Mouse (Mus musculus): ENCODE data around the gene Dnmbp. TPM values are rescaled to one million over a fixed set of nuclear protein-coding genes. Genes with fewer than 3 reads are reported as not detected.

Dnmbp gene
- 3.9 and 4.2 TPM in 2 replicates for polyA plus RNA-seq (2016; fragmentation: Nextera tagmentation; extraction: Ambion mirVana)

DNA sequence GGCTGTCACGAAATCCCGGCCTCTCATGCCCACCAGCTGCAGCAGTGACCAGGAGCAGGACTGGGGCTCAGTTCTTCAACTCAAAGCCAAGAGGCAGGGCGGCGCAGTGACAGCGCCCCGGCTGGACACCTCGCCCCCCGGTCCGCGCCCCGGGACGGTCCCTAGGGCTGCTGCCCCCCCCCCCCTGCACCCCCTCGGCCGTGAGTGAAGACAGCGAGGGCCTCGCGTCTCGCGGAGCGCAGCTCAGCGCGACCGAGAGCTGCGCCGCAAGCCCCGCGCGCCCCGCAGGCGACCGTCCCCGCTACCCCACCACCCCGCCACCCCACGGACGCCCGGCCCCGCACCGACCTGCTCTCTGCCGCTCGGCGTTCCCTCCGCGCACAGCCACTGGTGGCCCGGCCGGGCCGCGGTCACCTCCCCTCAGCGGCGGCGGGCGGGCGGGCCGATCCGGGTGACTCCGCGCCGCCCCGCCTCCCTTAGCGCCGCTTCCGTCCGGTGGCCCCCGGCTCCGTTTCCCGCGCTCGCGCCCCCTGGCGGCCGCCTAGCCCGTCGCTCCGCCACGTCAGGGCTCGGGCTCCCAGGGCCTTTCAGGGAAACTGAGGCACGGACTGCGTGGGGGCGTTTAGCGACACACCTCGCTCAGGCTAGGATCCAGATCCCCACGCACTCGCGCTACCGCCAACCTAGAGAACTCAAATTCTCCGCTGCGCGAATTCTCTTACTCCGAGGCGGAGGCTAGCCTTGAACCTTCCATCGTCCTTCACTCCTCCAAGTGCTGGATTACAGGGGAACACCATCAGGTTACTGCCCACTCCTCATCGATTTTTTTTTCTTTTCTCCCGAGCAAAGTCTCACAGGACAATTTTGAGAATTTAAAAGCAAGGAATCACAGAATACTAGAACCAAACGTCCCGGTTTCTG lies at the start of gene Dnmbp:
Gene Dnmbp (minus strand): TSS at position 423 of the 921 bp plus-strand sequence.
- Histone ChIP-seq H3K27ac (peak within 1 kb of the TSS; percentile 54; the same call in 1 of the 2 replicates), H3K4me2 (peak within 1 kb of the TSS; percentile 94), H3K9ac (peak within 1 kb of the TSS; percentile 78), H3K36me3 (no peaks in the 10 kb centered on the region), H3K4me3 (peak within 1 kb of the TSS; percentile 71), H3K4me1 (peaks cover 37% of the 10 kb centered on the region), H3K27me3 (replicated peaks) (peaks cover 12% of the 10 kb centered on the region; the same call in 1 of the 2 replicates), H3K9me3 (replicated peaks) (no peaks in the 10 kb centered on the region)
- ATAC-seq = peak; percentile 88
- 5% methylated on average over 76 of the region's 94 CpGs for WGBS (ENCODE audit: insufficient replicate concordance)

DNA sequence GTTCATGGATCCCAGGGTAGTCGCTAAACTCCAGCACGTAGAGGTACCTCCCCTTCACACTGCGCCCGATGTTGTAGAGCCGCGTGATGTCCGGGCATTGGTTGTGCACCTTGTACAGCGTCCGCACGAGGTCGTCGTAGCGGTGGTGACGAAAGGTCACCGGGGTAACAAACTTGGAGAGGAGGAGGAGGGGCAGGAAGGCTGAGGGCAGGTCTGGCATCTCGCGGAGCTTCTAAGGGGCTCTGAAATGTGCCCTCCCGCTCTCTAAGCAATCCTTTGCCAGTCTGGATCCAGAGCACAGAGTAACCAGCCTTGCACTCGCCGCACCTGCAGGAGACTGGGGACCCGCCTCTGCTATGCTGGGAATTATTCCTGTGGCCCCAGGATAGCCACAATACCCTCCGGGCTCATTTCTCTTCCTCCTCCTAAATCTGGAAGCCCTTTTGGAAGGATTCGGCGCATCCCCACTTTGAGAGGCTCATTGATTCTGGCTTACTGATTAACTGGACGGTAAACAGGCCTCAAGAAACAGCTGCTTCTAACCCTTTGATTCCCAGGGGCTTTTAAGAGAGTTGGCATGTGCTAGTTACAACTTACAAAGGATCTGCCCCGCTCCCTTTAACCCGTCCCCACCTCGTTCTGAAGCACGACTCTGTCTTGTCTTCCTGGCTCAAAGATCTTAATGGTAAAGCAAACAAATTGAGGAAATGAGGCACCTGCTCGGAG lies 46.2 kb upstream of the Dnmbp start, which contains the start of gene Cpn1:
Gene Cpn1 (minus strand): TSS at position 488 of the 726 bp plus-strand sequence.
- Histone ChIP-seq H3K36me3 (no peaks in the 10 kb centered on the region), H3K4me2 (peak within 1 kb of the TSS; percentile 30), H3K27ac (peak within 1 kb of the TSS; percentile 71), H3K9ac (peak within 1 kb of the TSS; percentile 35; the same call in 1 of the 2 replicates), H3K4me1 (no peaks in the 10 kb centered on the region), H3K4me3 (peak within 1 kb of the TSS; percentile 37), H3K9me3 (replicated peaks) (no peaks in the 10 kb centered on the region), H3K27me3 (replicated peaks) (peaks cover 23% of the 10 kb centered on the region)
- WGBS (ENCODE audit: insufficient replicate concordance) = 26% methylated on average over 30 of the region's 30 CpGs
- ATAC-seq = peak; percentile 72

DNA sequence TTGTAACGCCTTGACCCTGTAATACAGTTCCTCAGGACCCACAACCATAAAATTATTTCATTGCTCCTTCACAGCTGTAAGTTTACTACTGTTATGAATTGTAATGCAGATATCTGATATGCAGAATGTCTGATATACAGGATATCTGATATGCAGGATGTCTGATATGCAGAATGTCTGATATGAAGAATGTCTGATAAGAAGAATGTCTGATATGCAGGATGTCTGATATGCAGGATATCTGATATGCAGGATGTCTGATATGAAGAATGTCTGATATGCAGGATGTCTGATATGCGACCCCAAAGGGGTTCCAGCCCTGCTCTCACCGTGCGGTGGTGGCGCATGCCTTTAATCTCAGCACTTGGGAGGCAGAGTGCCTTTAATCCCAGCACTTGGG lies 42.0 kb upstream of the Dnmbp start:
- Histone ChIP-seq H3K9me3 (replicated peaks) (no peaks in the 10 kb centered on the region), H3K27ac (no peak overlapping the region), H3K4me1 (0 out of 2 replicates have a peak, but pooled peaks cover 1% of the 10 kb centered on the region), H3K36me3 (peaks cover 5% of the 10 kb centered on the region; the same call in 1 of the 2 replicates), H3K4me2 (no peak overlapping the region), H3K4me3 (no peak overlapping the region), H3K27me3 (replicated peaks) (peaks cover 20% of the 10 kb centered on the region), H3K9ac (no peak overlapping the region)
- no peak for ATAC-seq
- WGBS (ENCODE audit: insufficient replicate concordance) = 71% methylated on average over 5 of the region's 5 CpGs

DNA sequence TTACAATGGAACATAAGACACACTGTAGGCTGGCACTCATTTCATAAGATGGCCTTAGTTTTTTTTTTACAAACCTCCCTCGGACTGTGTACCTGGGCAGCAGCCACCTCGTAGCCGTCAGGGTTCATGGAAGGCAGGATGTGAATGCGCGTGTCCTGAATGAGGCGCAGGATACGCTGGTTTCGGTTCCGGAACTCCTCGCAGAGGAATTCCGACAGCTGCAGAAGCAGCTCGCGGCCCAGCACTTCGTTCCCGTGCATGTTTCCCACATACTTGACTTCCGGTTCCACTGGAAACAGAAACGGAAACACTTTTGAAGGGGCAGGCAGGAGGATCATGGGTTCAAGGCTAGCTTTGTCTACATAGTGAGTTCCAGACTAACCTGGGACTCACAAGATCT lies 40.7 kb upstream of the Dnmbp start:
- Histone ChIP-seq H3K36me3 (peaks cover 7% of the 10 kb centered on the region; the same call in 1 of the 2 replicates), H3K27me3 (replicated peaks) (peaks cover 11% of the 10 kb centered on the region), H3K4me1 (0 out of 2 replicates have a peak, but pooled peaks cover 3% of the 10 kb centered on the region), H3K4me3 (no peak overlapping the region), H3K9me3 (replicated peaks) (no peaks in the 10 kb centered on the region), H3K4me2 (no peak overlapping the region), H3K9ac (no peak overlapping the region), H3K27ac (no peak overlapping the region)
- no peak for ATAC-seq
- 83% methylated on average over 17 of the region's 17 CpGs for WGBS (ENCODE audit: insufficient replicate concordance)

DNA sequence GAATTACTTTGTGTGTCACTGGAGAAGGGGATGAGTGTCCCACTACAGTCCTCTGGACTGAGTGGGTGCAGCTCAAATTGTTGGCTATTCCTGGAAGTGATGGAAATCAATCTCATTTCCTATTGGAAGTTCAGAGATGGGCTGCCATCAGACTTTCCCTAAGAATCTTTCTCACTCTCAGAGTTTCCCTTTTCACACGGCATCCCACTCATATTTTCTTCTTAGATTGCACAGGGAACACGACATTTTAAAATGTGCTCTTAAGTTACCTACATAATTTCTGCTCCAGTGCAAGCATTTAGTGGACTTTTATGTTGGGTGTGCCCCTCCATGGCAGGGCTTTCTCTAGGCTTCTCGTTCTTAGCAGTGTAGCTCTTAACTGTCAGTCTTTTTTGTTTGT lies 37.8 kb upstream of the Dnmbp start:
- H3K4me1 ChIP-seq = 0 out of 2 replicates have a peak, but pooled peaks cover 3% of the 10 kb centered on the region
- no peaks in the 10 kb centered on the region for H3K9me3 ChIP-seq (replicated peaks)
- 67% methylated on average over 3 of the region's 3 CpGs for WGBS (ENCODE audit: insufficient replicate concordance)
- H3K27ac ChIP-seq = no peak overlapping the region
- H3K4me2 ChIP-seq = no peak overlapping the region
- ATAC-seq = no peak
- peaks cover 9% of the 10 kb centered on the region; the same call in 1 of the 2 replicates for H3K36me3 ChIP-seq
- no peaks in the 10 kb centered on the region for H3K27me3 ChIP-seq (replicated peaks)
- H3K9ac ChIP-seq = no peak overlapping the region
- H3K4me3 ChIP-seq = no peak overlapping the region

DNA sequence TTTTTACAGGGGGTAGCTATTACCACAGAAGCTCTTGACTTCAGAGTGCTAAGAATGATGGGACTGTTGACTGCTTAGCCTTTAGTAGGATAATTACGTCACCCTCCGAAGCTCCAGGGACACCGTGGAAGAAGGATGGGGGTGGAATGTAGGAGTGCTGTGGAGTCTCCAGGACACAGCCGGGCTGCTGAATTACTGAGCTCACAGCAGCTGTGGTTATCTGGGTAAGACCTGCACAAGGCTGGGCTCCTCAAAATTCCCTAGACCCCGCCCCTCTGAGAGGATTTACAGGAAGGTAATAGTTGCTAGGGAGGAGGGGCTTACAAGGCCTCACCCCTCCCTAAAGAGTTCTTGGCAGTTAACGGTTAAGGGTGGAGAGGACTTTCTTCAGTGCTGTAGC lies 36.7 kb upstream of the Dnmbp start:
- 0 out of 2 replicates have a peak, but pooled peaks cover 3% of the 10 kb centered on the region for H3K4me1 ChIP-seq

DNA sequence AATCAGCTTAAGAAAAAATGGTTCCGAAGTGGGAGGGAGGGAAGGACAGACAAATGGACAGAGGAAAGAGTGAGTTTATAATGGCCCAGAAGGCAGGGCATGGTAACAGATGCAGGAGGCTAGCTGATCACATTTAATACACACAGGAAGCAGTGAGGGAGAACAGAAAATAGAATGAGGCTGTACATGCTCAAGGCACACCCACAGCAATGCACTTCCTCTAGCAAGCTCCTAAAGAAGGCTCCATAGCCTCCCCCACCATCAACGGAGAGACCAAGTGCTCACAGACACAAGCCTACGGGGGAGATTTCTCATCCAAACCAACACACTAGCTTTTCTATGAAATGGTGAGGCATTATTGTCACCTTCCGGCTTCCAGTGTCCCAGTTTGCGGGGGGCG lies 34.2 kb upstream of the Dnmbp start:
- H3K36me3 ChIP-seq = 0 out of 2 replicates have a peak, but pooled peaks cover 4% of the 10 kb centered on the region
- 0 out of 2 replicates have a peak, but pooled peaks cover 3% of the 10 kb centered on the region for H3K4me1 ChIP-seq
- no peak overlapping the region for H3K9ac ChIP-seq
- H3K27me3 ChIP-seq (replicated peaks) = no peaks in the 10 kb centered on the region
- H3K27ac ChIP-seq = no peak overlapping the region
- ATAC-seq = no peak
- no peaks in the 10 kb centered on the region for H3K9me3 ChIP-seq (replicated peaks)
- WGBS (ENCODE audit: insufficient replicate concordance) = 76% methylated on average over 6 of the region's 6 CpGs
- H3K4me3 ChIP-seq = no peak overlapping the region
- no peak overlapping the region for H3K4me2 ChIP-seq

More for the DNA sequence above, 36.7 kb upstream of the Dnmbp start:
- Histone ChIP-seq H3K9ac (no peak overlapping the region), H3K4me3 (no peak overlapping the region), H3K4me2 (no peak overlapping the region), H3K27me3 (replicated peaks) (no peaks in the 10 kb centered on the region), H3K9me3 (replicated peaks) (no peaks in the 10 kb centered on the region), H3K36me3 (peaks cover 9% of the 10 kb centered on the region; the same call in 1 of the 2 replicates), H3K27ac (no peak overlapping the region)
- ATAC-seq = no peak
- 59% methylated on average over 6 of the region's 6 CpGs for WGBS (ENCODE audit: insufficient replicate concordance)

DNA sequence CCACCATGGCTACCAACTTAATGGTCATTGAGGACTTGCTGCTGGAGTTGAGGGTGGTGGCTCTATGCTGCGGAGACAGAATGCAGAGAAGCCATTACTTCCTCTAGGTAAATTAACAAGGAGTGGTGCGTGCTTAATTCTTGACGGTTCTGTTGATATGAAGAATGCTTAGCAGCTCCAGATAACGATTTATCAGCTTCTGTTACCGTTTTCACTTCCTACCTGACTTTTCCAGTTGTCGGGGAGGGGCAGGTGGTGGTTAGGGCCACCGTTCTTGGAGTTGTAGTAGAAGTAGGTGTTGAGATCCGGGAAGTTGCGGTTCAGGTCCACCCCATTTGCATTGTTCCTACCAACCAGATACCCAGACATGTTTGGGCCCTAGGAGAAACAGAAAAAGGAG lies 33.7 kb upstream of the Dnmbp start:
- Histone ChIP-seq H3K4me1 (0 out of 2 replicates have a peak, but pooled peaks cover 3% of the 10 kb centered on the region), H3K9ac (no peak overlapping the region), H3K4me2 (no peak overlapping the region), H3K36me3 (0 out of 2 replicates have a peak, but pooled peaks cover 4% of the 10 kb centered on the region), H3K9me3 (replicated peaks) (no peaks in the 10 kb centered on the region), H3K4me3 (no peak overlapping the region), H3K27me3 (replicated peaks) (no peaks in the 10 kb centered on the region), H3K27ac (no peak overlapping the region)
- WGBS (ENCODE audit: insufficient replicate concordance) = 51% methylated on average over 9 of the region's 9 CpGs
- ATAC-seq = no peak

DNA sequence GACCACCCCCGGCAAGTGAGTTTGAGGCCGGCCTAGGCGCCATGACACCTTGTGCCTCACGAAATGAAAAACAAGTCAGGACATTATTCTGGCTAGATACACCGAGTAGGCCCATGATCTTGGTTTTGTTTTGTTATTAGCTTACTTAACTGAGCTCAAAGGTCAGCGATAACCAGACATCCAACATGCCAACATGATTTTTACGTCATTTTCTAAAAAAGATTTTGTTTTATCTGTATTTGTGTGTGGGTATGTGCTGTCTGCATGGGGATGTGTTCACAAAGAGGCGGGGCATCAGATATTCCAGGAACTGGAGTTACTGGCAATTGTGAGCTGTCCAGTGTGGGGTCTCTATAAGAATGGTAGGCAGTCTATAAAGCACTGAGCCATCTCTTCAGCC lies 32.1 kb upstream of the Dnmbp start:
- Histone ChIP-seq H3K36me3 (0 out of 2 replicates have a peak, but pooled peaks cover 7% of the 10 kb centered on the region), H3K27ac (no peak overlapping the region), H3K9me3 (replicated peaks) (no peaks in the 10 kb centered on the region), H3K9ac (no peak overlapping the region), H3K27me3 (replicated peaks) (no peaks in the 10 kb centered on the region), H3K4me1 (0 out of 2 replicates have a peak, but pooled peaks cover 3% of the 10 kb centered on the region), H3K4me2 (no peak overlapping the region), H3K4me3 (no peak overlapping the region)
- no peak for ATAC-seq
- WGBS (ENCODE audit: insufficient replicate concordance) = 73% methylated on average over 8 of the region's 8 CpGs

DNA sequence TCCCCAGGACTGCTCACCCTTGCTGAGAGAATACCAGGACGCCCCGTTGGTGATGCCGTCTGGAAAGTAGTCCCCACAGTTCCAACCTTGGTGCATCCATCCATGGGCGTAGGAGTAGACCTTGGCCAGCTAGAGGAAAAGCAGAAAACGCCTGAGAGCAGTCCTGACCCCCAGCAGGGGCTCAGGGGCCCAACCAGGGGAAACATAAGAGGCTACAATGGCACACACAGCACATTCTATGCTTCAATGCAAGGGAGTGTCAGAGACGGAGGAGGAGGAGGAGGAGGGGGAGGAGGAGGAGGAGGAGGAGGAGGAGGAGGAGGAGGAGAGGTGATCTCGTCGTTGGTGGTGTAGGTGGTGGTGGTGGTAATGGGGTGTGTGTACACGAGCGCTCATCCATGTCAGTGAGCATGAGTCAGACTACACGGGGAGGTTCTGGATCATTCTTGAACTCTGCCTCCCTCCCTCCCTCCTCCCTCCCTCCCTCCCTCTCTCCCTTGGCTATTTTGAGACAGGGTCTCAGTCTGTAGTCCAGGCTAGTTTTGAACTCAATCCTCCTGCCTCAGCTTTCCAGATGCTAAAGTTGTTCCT lies 28.5 kb upstream of the Dnmbp start:
- H3K4me2 ChIP-seq = no peak overlapping the region
- no peaks in the 10 kb centered on the region for H3K9me3 ChIP-seq (replicated peaks)
- 43% methylated on average over 10 of the region's 11 CpGs for WGBS (ENCODE audit: insufficient replicate concordance)
- no peak overlapping the region for H3K9ac ChIP-seq
- H3K4me1 ChIP-seq = no peaks in the 10 kb centered on the region
- 0 out of 2 replicates have a peak, but pooled peaks cover 4% of the 10 kb centered on the region for H3K27me3 ChIP-seq (replicated peaks)
- H3K4me3 ChIP-seq = no peak overlapping the region
- 0 out of 2 replicates have a peak, but pooled peaks cover 3% of the 10 kb centered on the region for H3K36me3 ChIP-seq
- H3K27ac ChIP-seq = no peak overlapping the region
- no peak for ATAC-seq

DNA sequence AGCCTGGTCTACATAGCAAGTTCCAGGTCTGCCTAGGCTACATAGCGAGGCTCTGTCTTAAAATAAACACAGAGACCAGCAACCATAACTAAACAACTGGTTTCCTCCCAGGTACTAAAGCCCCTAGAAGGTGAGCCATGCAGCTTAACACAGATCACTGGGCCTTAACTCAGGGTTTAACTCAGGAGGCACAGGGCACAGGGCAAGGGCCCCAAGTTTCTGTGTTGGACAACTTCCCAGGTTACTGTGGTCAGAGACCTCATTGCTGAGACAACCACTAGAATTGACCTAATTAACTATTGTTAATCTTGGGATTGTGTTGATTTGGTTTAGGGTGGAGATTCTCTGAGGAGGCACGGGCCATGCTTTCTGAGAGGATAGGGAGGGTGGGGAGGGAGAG lies 26.5 kb upstream of the Dnmbp start:
- Histone ChIP-seq H3K9ac (no peak overlapping the region), H3K4me1 (no peaks in the 10 kb centered on the region), H3K36me3 (peaks cover 8% of the 10 kb centered on the region; the same call in 1 of the 2 replicates), H3K4me2 (no peak overlapping the region), H3K27me3 (replicated peaks) (0 out of 2 replicates have a peak, but pooled peaks cover 4% of the 10 kb centered on the region), H3K27ac (no peak overlapping the region), H3K9me3 (replicated peaks) (no peaks in the 10 kb centered on the region), H3K4me3 (no peak overlapping the region)
- 59% methylated on average over 2 of the region's 2 CpGs for WGBS (ENCODE audit: insufficient replicate concordance)
- no peak for ATAC-seq

Measured in liver, embryonic 12.5 days (tissue).